Mouse (Mus musculus): ENCODE data around the gene Klhdc1. TPM values are rescaled to one million over a fixed set of nuclear protein-coding genes. Genes with fewer than 3 reads are reported as not detected.

Klhdc1 gene
- total and polyA plus RNA-seq, 2 experiments from 2014 or later, result 11.2 to 23.7 TPM

- Histone ChIP-seq H3K36me3 (ENCODE audit: insufficient read depth) (peaks cover 9% of the 10 kb centered on the region; the same call in 1 of the 2 replicates), H3K27ac (ENCODE audit: low read depth, low read length) (no peak overlapping the region), H3K4me3 (ENCODE audit: low read depth, low read length) (no peak overlapping the region), H3K4me2 (ENCODE audit: low read depth) (peak overlapping the region; percentile 96), H3K27me3 (ENCODE audit: insufficient read depth, low read length) (no peaks in the 10 kb centered on the region), H3K9ac (no peak overlapping the region), H3K4me1 (ENCODE audit: insufficient read depth) (peaks cover 17% of the 10 kb centered on the region), H3K9me3 (ENCODE audit: low read length) (no peaks in the 10 kb centered on the region)
- TF ChIP-seq CTCF (IDR thresholded peaks at IDR 0.05; ENCODE audit: low read depth), result no peak
- no peak for ATAC-seq
- DNase-seq, result no peak
These were observed 42.0 kb upstream of the Klhdc1 start for GRCm38 (mm10) chr12:69198985-69199384.

- Histone ChIP-seq H3K36me3 (ENCODE audit: insufficient read depth) (peaks cover 9% of the 10 kb centered on the region; the same call in 1 of the 2 replicates), H3K4me1 (ENCODE audit: insufficient read depth) (no peaks in the 10 kb centered on the region), H3K9me3 (ENCODE audit: low read length) (no peaks in the 10 kb centered on the region), H3K27ac (ENCODE audit: low read depth, low read length) (no peak within 1 kb of the TSS), H3K4me2 (ENCODE audit: low read depth) (peak within 1 kb of the TSS; percentile 21), H3K27me3 (ENCODE audit: insufficient read depth, low read length) (no peaks in the 10 kb centered on the region), H3K9ac (no peak within 1 kb of the TSS), H3K4me3 (ENCODE audit: low read depth, low read length) (no peak within 1 kb of the TSS)
- ATAC-seq (peak; percentile 51), DNase-seq (peak; percentile 68)
- TF ChIP-seq CTCF (IDR thresholded peaks at IDR 0.05; ENCODE audit: low read depth), result no peak
- 66% methylated on average over 16 of the region's 16 CpGs for WGBS
These were observed 36.7 kb upstream of the Klhdc1 start, which contains the start of gene Gm49384 for GRCm38 (mm10) chr12:69204052-69204833. Gm49384 (minus strand) TSS chr12:69204267.

GRCm38 (mm10) chr12:69207396-69207795 is 33.6 kb upstream of the Klhdc1 start:
- Histone ChIP-seq H3K4me2 (ENCODE audit: low read depth) (no peak overlapping the region), H3K9ac (no peak overlapping the region), H3K36me3 (ENCODE audit: insufficient read depth) (no peaks in the 10 kb centered on the region), H3K4me1 (ENCODE audit: insufficient read depth) (no peaks in the 10 kb centered on the region), H3K27ac (ENCODE audit: low read depth, low read length) (no peak overlapping the region), H3K9me3 (ENCODE audit: low read length) (no peaks in the 10 kb centered on the region), H3K4me3 (ENCODE audit: low read depth, low read length) (no peak overlapping the region), H3K27me3 (ENCODE audit: insufficient read depth, low read length) (no peaks in the 10 kb centered on the region)
- DNase-seq (no peak), ATAC-seq (no peak)
- WGBS, result 95% methylated on average over 8 of the region's 8 CpGs
- no peak for TF ChIP-seq CTCF (IDR thresholded peaks at IDR 0.05; ENCODE audit: low read depth)

- WGBS, result 90% methylated on average over 7 of the region's 7 CpGs
- no peak overlapping the region for H3K9ac ChIP-seq
- H3K4me1 ChIP-seq (ENCODE audit: insufficient read depth), result no peaks in the 10 kb centered on the region
- H3K27ac ChIP-seq (ENCODE audit: low read depth, low read length), result no peak overlapping the region
- H3K27me3 ChIP-seq (ENCODE audit: insufficient read depth, low read length), result no peaks in the 10 kb centered on the region
- no peak overlapping the region for H3K4me3 ChIP-seq (ENCODE audit: low read depth, low read length)
- DNase-seq, result no peak
- no peak for ATAC-seq
- no peaks in the 10 kb centered on the region for H3K36me3 ChIP-seq (ENCODE audit: insufficient read depth)
- H3K9me3 ChIP-seq (ENCODE audit: low read length), result no peaks in the 10 kb centered on the region
- H3K4me2 ChIP-seq (ENCODE audit: low read depth), result no peak overlapping the region
- TF ChIP-seq CTCF (IDR thresholded peaks at IDR 0.05; ENCODE audit: low read depth), result no peak
These were observed 33.0 kb upstream of the Klhdc1 start for GRCm38 (mm10) chr12:69207926-69208325.

- no peak overlapping the region for H3K4me2 ChIP-seq (ENCODE audit: low read depth)
- no peak for DNase-seq
- no peaks in the 10 kb centered on the region for H3K9me3 ChIP-seq (ENCODE audit: low read length)
- H3K36me3 ChIP-seq (ENCODE audit: insufficient read depth), result no peaks in the 10 kb centered on the region
- peak; percentile 19 for TF ChIP-seq CTCF (IDR thresholded peaks at IDR 0.05; ENCODE audit: low read depth)
- no peak overlapping the region for H3K27ac ChIP-seq (ENCODE audit: low read depth, low read length)
- no peak for ATAC-seq
- H3K9ac ChIP-seq, result no peak overlapping the region
- 95% methylated on average over 2 of the region's 2 CpGs for WGBS
- no peaks in the 10 kb centered on the region for H3K27me3 ChIP-seq (ENCODE audit: insufficient read depth, low read length)
- H3K4me3 ChIP-seq (ENCODE audit: low read depth, low read length), result no peak overlapping the region
- no peaks in the 10 kb centered on the region for H3K4me1 ChIP-seq (ENCODE audit: insufficient read depth)
These were observed 32.5 kb upstream of the Klhdc1 start for GRCm38 (mm10) chr12:69208520-69208919.

- TF ChIP-seq CTCF (IDR thresholded peaks at IDR 0.05; ENCODE audit: low read depth), result no peak
- Histone ChIP-seq H3K9ac (no peak overlapping the region), H3K4me1 (ENCODE audit: insufficient read depth) (no peaks in the 10 kb centered on the region), H3K9me3 (ENCODE audit: low read length) (no peaks in the 10 kb centered on the region), H3K4me2 (ENCODE audit: low read depth) (no peak overlapping the region), H3K4me3 (ENCODE audit: low read depth, low read length) (no peak overlapping the region), H3K36me3 (ENCODE audit: insufficient read depth) (no peaks in the 10 kb centered on the region), H3K27me3 (ENCODE audit: insufficient read depth, low read length) (no peaks in the 10 kb centered on the region), H3K27ac (ENCODE audit: low read depth, low read length) (no peak overlapping the region)
- DNase-seq (no peak), ATAC-seq (no peak)
- WGBS, result 82% methylated on average over 18 of the region's 18 CpGs
These were observed 30.7 kb upstream of the Klhdc1 start for GRCm38 (mm10) chr12:69210056-69210979.

- peak; percentile 40; the same call in 1 of the 2 replicates for ATAC-seq
These were observed 29.9 kb upstream of the Klhdc1 start for GRCm38 (mm10) chr12:69211057-69211456.

More at GRCm38 (mm10) chr12:69211057-69211456, 29.9 kb upstream of the Klhdc1 start:
- DNase-seq, result peak; percentile 27
- Histone ChIP-seq H3K4me2 (ENCODE audit: low read depth) (no peak overlapping the region), H3K27me3 (ENCODE audit: insufficient read depth, low read length) (no peaks in the 10 kb centered on the region), H3K4me1 (ENCODE audit: insufficient read depth) (no peaks in the 10 kb centered on the region), H3K36me3 (ENCODE audit: insufficient read depth) (no peaks in the 10 kb centered on the region), H3K4me3 (ENCODE audit: low read depth, low read length) (no peak overlapping the region), H3K27ac (ENCODE audit: low read depth, low read length) (no peak overlapping the region), H3K9me3 (ENCODE audit: low read length) (no peaks in the 10 kb centered on the region), H3K9ac (no peak overlapping the region)
- TF ChIP-seq CTCF (IDR thresholded peaks at IDR 0.05; ENCODE audit: low read depth), result peak; percentile 62
- 73% methylated on average over 5 of the region's 5 CpGs for WGBS
